Mouse (Mus musculus): ENCODE results near the gene Bcl2.

GRCm38 (mm10) chr1:106700520-106701114 lies 13.5 kb downstream of the Bcl2 start:
- TF ChIP-seq EP300 (optimal IDR thresholded peaks at IDR 0.05) (no peak), CTCF (IDR thresholded peaks at IDR 0.05; ENCODE audit: low read depth) (no peak)

All from stomach, postnatal 0 days (tissue).